Mouse (Mus musculus) heart, postnatal 36 days (tissue): ENCODE results near the gene Dexi. TPM values are rescaled to one million over a fixed set of nuclear protein-coding genes. Genes with fewer than 3 reads are reported as not detected.

ENCODE experiments used
- DNase-seq, 2 experiments: peaks; one replicate each; pipeline ENCODE4 v3.0.0; 2021 to 2022
- intact Hi-C: fragments of 180-260 bp; cut with DNase I; formaldehyde crosslinking; loops from one replicate; pipeline ENCODE4 v1.15.1; 2025
- total RNA-seq, 2 experiments: library from RNA; stranded (reverse); gene quantifications; 2 replicates each; pipeline ENCODE4 v1.2.3; 2021

Gene Dexi
- total RNA-seq, 2 experiments from 2014 or later, result 37.1 to 37.6 TPM

- intact Hi-C loops, result no loop called here
- DNase-seq, result no peak
Measured at GRCm38 (mm10) chr16:10507445-10507844, 35.4 kb downstream of the Dexi start.

DNA sequence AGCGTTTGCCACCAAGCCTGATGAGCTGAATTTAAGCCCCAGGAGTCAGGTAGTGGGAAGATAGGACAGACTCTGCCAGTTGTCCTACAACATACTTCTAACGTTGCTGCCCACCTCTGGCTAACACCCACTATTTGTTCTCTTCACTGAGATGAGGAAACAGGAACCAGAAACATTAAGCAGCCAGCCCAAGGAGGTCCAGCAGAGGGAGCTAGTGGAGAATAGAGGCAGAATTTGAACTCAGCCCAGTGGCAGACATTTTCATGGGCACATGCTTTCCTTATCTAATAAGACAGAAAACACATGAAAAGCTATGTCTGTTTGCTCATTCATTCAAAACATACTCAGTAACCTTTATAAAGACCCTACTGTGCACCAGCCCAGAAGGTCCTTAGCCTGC, 39.8 kb downstream of the Dexi start:
- DNase-seq, result no peak
- intact Hi-C loops, result no loop called here

GRCm38 (mm10) chr16:10501865-10502264, 41.0 kb downstream of the Dexi start:
- intact Hi-C loops, result no loop called here
- peak in 1 of 2 experiments; percentile 22 for DNase-seq

DNA sequence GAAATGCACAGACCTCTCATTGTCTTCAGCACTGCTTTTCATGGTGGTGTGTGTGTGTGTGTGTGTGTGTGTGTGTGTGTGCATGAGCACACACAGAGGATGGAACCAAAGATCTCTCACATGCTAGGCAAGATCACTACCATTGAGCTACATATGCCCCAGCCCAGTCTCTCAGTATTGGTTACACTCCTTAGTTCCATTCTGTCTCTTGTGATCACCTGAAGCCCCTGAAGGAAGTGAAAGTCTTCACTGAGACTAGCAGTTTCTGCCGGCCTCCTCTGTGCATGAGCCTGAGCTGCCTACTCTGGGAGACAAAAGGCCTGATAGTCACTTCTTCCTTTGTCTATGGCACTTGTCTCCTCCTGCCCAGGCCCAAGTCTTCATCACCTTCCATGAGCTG, 43.7 kb downstream of the Dexi start:
- no peak for DNase-seq
- intact Hi-C loops, result no loop called here

- intact Hi-C loops, result no loop called here
- DNase-seq, result no peak
Measured at GRCm38 (mm10) chr16:10498096-10498602, 44.7 kb downstream of the Dexi start.

DNA sequence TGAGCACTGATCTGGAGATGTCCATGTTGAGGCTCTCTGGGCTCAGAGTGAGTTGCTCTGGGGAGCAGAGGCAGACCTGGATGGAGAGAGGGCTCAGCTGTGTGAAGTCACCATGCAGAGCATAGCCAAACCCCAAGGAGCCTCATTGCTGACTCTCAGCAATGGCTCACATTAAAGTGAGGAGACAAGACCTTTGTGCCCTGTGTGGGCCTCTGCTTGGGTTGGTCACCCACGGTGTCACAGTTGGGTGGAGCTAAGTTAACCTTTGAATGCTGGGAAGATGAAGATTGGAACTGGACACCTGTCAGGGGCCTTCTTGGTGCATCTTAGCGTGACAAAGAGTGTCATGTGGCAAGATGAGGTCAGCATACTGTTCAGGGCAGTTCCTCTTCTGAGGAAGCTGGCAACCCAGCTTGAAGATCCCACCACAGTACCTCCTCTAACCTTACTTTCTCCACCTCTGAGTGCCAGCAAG, 47.0 kb downstream of the Dexi start:
- no peak for DNase-seq
- intact Hi-C loops, result no loop called here

GRCm38 (mm10) chr16:10492587-10492986, 50.3 kb downstream of the Dexi start:
- intact Hi-C loops, result no loop called here
- no peak for DNase-seq

DNA sequence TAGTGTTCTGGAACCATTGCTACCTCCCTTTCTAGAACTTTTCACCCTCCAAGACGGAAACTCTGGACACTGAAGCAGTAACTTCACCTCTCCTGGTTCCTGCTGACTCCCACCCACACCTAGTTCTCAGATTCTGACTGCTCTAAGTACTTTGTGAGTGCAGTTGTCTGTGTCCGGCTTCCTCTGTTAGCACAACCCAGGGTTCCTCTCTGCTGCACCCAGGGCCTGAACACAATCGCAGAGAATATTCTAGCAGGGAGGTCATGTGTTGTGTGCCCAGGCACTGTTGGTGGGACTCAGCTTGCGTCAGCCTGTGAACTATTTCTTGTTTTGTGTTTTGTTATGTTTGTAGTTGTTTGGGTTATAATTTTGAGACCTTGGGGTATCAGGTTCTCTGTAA, 51.1 kb downstream of the Dexi start:
- intact Hi-C loops, result no loop called here

GRCm38 (mm10) chr16:10490503-10491150, 52.2 kb downstream of the Dexi start:
- intact Hi-C loops, result no loop called here
- DNase-seq, result no peak

More for the DNA sequence above, 51.1 kb downstream of the Dexi start:
- DNase-seq, result no peak

- intact Hi-C loops, result no loop called here
- no peak for DNase-seq
Measured at GRCm38 (mm10) chr16:10489904-10490457, 52.9 kb downstream of the Dexi start.

DNA sequence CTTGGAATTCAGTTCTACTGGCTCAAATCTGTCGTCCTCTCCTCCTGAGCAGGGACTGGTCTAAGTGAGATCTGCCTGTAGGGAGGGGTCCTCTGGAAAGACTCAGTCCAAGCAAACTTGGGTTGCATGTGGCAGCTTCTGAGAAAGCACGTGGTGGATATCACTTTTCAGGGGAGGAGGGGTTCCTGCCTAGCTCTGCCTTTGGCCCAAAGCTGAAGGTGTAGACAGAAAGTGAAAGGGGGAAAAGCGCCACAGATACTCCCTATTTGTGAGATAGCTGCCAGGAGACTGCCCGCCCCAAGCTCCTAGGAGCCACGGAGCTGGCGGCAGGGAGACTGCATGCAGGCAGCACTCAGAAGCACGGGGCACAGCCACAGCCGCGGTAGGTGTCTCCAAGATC, 53.4 kb downstream of the Dexi start:
- DNase-seq, result no peak
- intact Hi-C loops, result no loop called here

GRCm38 (mm10) chr16:10488769-10489481, 53.9 kb downstream of the Dexi start:
- intact Hi-C loops, result no loop called here

DNA sequence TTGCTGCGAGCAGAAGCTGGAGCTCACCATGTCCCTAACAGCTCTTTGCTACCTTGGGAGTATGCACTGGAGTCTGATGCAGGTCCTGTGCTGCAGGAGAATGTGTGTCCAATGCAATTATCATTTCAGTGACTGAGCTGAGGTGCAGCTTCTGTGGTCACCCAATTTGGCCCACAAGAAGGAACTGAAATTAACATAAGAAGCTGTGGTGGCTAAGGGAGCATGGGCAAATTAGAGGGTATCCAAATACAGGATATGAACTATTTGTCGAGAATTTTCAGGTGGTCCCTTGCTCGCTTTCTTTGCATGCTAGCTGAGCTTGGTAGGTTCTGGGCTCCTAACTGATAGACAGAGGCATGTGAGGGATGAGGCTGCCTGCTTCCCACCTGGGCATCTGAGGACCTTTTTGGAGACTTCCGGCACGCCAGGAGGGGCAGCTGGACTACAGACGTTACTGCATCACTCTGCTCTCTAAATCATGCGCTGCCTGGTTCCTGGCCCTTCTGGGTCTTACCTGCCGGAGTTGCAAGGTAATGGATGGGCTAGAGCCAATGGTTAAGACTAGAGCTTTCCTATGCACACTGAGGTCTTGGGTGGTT, 54.9 kb downstream of the Dexi start:
- intact Hi-C loops, result no loop called here
- DNase-seq, result no peak

More at GRCm38 (mm10) chr16:10488769-10489481, 53.9 kb downstream of the Dexi start:
- DNase-seq, result no peak

- intact Hi-C loops, result no loop called here
- no peak for DNase-seq
Measured at GRCm38 (mm10) chr16:10486993-10487392, 55.9 kb downstream of the Dexi start.

GRCm38 (mm10) chr16:10482343-10482742, 60.5 kb downstream of the Dexi start:
- no peak for DNase-seq
- intact Hi-C loops, result no loop called here

GRCm38 (mm10) chr16:10479857-10480256, 63.0 kb downstream of the Dexi start, which contains the start of gene Ciita:
Ciita (plus strand) TSS chr16:10480059.
- no peak for DNase-seq
- intact Hi-C loops, result no loop called here

GRCm38 (mm10) chr16:10475919-10476318, 66.9 kb downstream of the Dexi start:
- intact Hi-C loops, result no loop called here
- DNase-seq, result no peak

- intact Hi-C loops, result no loop called here
- DNase-seq, result no peak
Measured at GRCm38 (mm10) chr16:10474956-10475355, 67.9 kb downstream of the Dexi start.

- no peak for DNase-seq
- intact Hi-C loops, result no loop called here
Measured at GRCm38 (mm10) chr16:10471950-10472349, 70.9 kb downstream of the Dexi start.

DNA sequence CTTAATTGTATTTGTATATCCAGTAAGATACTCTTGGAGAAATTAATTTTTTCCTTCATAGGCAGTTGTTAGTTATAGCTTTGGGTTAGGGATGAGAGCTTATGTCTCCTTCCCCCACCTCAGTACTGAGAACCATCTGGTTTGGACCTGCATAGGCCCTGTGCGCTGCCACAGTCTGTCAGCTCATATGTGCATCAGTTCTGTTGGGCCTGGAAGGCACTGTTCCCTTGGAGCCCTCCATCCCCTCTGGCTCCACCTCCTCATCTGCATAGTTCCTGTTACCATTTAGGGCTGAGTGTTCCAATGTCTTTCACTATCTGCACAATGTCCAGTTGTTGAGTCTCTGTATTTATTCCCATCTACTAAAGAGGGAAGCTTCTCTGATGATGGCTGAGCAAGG, 74.7 kb downstream of the Dexi start:
- DNase-seq, result no peak
- intact Hi-C loops, result no loop called here

- intact Hi-C loops, result no loop called here
- no peak for DNase-seq
Measured at GRCm38 (mm10) chr16:10467391-10468107, 75.3 kb downstream of the Dexi start.
